Mouse (Mus musculus): Measurements from ENCODE around the gene Rpl14.

DNA sequence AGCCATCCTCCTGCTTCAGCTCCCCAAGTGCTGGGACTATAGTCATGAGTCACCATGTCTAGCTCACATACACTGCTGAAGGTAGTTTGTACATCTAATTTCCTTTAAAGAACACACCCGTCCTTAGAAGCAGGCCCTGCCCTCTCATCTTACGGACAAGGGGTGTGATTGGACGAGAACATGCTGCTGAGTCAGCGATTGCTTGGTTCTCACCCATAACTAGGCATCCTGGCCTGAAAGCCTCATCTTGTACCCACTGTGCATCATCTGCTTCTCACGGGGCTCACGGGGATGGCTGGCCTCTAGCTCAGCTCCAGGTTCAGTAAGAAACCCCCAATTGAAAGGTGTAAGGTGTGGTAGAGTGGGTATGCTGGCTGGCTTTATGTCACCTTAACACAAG is 42.8 kb downstream of the Rpl14 start:
- TF ChIP-seq CTCF (IDR thresholded peaks at IDR 0.05; ENCODE audit: borderline replicate concordance, extremely low read depth, insufficient read depth, insufficient read length) (no peak), POLR2A (IDR thresholded peaks at IDR 0.05; ENCODE audit: borderline replicate concordance, extremely low read depth, insufficient read depth, insufficient read length, poor library complexity, severe bottlenecking) (no peak)
